Mouse (Mus musculus): ENCODE measurements at regions not wholly inside any gene's neighbourhood (a gene's known extent, or its start where the extent isn't known, plus 50 kb on each side); places are given as distances from the start of the nearest gene placed in this dataset.

DNA sequence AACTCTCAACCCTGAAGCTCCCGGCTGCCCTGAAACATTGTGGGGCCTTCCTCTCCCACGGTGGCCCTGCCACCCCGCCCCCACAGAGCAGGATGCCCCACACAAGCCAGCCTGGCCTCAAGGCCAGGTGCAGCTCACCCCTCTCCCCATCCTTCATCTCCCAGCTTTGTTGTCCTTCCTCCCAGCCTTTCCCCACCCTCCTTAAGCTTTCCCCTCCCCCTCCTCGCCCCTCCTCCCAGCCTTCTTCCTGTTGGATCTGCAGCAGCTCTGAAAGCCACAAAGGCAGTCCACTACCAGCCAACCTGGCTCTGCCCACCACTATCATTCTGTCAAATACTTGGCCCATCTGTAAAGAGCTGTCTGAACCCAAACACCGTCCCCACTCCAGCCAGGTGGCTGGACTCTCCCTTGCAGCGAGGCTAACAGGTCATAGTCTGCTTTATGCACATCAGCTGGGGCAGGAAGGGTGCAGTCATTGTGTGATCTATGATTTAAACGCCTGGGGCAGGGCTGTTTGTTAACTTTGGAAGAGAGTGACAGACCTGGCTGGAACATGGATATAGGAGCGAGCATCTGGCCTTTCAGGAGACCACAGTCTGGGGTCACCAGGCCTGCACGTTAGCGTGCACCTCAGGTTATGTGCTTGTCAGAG, 119.9 kb upstream of the Atp6ap2 start:
- DNase-seq (ENCODE audit: low spot score) = peak; percentile 35

DNA sequence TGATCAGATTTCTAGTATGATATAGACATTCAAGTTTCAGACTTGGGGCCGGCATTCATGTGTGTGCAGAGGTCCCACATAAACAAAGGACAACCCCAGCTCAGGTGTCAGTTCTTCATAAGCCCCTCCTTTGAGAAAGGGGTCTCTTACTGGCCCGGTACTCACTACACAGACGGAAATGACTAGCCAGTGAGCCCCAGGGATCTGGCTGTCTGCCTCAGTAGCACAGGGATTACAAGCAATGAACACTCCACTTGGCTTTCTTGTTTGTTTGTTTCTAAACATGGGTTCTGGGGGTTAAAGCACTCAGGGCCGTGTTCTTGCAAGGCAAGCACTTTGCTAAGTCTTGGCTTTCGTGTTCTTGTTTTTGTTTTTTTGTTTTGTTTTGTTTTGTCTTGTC, 115.3 kb upstream of the Atp6ap2 start:
- DNase-seq (ENCODE audit: low spot score) = no peak

DNA sequence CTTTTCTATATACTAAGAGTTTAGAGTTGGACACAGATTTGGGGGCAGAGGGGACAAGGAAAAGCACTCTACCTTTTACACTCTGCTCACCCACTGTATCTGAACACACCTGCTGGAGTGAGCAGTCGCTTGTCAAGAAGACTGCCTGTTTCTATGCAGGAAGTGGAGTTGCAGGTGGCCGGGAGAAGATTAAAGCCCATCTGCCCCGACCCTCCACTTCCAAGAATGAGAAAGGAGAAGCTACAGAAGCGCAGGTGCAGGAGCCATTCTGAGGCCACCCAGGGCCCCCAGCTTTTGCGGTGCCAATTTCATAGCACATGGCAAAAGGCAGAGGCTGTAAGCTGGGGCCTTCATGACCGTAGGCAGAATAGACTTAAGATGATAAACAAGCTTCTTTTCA, 108.4 kb upstream of the Atp6ap2 start:
- no peak for DNase-seq (ENCODE audit: low spot score)

DNA sequence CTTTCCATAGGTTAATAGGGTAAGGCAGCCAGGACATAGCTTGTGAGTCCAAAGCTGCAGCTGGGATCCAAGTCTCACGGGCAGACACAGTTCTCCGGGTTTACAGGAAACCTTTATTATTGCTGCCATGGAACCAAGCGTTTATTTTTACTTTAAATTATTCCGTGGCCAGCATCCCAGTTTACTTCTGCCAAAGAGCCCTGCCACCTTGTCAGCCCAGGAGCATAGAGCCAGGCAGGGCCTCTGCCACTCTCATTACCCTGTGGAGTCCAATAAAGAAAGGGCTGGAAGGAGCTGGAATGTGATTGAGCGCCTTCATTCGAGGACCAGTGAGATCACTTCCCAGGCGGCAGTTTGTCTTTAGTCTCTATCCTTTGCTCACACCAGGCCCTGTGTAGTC, 96.6 kb upstream of the Atp6ap2 start:
- no peak for DNase-seq (ENCODE audit: low spot score)

DNA sequence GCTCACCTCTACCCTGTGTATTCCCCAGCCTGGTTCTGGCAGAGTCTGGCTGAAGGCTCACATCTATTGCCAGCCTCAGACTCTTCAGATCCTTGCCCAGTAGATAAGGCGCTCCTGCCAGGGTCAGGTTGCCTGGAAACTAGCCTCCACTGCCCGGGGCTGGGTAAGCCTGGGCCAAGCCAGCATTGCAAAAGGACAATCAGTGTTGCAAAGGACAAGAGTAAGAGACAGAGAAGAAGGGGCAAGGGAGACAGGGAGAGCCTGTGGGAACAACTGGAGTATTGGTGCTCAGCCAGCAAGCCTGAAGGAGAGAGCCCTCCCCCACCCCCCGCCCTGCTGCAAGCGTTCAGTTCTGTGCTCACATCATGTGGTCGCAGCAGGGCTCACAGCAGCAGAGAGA, 94.4 kb upstream of the Atp6ap2 start:
- no peak for DNase-seq (ENCODE audit: low spot score)

DNA sequence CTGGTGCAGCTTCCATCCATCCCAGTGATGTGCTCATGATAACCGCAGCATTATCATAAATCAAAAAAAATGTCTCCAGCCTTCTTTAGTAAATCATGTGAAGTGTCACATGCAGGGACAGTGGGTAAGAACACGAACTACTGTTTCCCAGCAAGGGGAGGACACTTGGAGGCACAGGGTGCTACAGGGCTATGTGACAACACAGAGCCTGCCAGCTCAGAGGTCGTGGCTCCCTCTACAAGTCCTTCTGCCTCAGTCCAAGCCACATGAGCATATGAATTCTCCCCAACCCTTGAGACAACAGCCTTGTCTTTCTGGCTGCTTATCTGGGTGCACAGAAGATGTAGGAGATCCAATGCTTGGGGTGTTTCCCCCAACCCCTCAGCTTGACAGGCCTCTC, 93.7 kb upstream of the Atp6ap2 start:
- DNase-seq (ENCODE audit: low spot score) = no peak

DNA sequence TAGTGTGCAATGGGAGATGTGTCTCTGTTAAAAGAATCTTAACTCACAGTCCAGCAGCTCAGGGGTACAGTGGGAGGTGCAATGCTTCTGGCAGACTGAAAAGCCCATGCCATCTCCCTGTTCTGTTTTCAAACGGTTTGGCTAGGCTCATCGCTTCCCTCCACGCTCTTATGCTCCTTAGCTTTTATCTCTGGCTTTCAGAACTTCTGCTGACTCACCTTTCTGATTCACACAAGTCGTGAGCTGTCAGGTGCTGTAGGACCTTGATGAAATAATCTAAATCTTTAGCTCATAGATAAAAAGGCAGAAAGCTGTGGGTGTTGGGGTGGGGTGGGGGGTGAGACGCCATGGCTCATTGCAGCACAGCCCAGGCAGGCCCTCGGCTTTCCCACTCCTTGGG, 93.1 kb upstream of the Atp6ap2 start:
- DNase-seq (ENCODE audit: low spot score) = no peak

DNA sequence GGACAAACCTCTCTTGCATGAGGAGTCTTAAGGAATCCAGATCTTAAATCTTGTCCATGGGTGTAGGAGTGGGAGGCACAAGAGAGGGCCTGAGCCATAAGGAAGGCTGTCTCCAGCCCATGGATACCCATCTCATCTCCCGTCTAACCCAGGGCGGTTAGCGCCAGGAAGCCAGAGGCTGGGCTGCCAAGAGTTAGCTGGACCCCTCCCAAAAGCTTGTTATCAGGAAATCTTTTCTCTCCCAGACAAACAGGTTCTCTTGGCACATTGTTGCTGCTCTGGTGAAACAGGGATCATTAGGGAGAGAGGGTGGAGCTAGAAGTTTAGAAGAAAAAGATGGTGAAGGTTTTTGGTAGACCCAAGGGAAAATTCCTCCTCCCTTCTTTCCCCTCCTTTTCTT, 87.0 kb upstream of the Atp6ap2 start:
- no peak for DNase-seq (ENCODE audit: low spot score)

DNA sequence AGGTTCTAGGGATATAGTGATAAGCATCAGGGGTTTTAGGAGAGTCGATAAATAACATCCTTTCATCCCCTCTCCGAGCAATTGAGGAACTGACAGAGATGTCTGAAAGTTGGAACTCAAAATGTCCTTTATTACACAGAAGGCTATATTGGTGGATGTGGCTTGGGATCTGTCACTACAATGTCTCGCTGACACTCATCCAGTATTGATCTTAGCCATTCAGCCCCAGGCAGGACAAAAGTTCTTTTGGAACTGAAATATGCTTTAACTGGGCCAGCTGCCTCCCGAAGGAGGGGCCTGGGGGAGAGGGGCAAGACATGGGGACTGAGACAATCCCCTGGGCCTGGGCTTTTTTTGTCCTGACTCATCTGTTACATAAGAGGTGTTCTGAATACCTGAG, 85.2 kb upstream of the Atp6ap2 start:
- no peak for DNase-seq (ENCODE audit: low spot score)

DNA sequence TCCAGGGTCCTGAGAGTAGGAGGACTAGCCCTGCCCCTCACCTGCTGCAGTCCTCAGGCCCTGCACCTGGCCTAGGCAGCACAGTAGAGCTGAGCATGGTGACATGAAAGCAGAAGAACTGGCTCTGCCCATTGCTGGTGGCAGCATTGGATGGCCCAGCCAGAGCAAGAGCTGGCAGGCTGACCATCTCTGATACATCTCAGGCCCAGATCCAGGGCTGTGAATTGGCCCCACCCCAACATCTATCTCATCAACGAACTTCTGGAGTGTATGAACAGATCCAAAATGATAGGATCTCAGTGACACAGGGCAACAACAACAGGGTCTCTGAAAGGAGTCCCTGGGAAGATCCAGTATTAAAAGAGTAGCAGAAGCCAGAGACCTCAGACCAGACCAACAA, 84.0 kb upstream of the Atp6ap2 start:
- DNase-seq (ENCODE audit: low spot score) = no peak

DNA sequence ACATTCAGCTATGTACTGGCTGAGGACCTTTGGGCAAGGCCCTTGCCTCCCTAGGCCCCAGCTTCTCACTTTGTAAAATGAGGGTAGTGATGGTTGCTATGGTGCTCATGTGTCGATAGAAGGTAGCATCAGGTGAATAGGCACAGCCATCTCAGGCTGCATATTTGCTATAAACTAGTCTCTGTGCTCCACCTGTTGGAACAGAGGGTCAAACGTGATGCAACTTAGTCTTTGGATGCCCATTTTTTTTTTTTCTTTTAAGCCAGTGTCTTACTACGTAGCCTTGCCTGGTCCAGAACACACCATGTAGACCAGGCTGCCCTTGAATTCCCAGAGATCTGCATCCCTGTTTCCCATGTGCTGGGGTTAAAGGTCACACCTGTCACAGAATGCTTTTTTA, 76.5 kb upstream of the Atp6ap2 start:
- no peak for DNase-seq (ENCODE audit: low spot score)

DNA sequence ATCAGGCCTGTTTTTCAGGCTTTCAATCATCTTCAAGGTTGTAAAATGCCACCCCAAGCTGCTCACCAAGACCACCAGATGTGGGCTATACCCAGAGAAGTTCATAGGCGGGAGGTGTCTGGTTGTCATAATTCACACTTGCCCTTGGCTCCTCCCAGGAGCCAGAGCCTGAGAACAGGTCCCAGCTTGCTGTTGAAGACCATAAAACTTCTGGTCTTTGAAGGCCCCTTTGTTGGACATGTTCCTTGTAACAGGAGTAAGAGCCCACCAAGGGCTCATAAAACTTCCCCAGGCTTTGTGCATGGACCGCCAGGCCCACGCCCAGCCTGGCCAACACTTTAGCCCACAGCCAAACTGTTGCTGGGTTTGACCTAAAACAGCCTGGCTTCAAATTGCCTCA, 62.6 kb upstream of the Atp6ap2 start:
- no peak for DNase-seq (ENCODE audit: low spot score)

DNA sequence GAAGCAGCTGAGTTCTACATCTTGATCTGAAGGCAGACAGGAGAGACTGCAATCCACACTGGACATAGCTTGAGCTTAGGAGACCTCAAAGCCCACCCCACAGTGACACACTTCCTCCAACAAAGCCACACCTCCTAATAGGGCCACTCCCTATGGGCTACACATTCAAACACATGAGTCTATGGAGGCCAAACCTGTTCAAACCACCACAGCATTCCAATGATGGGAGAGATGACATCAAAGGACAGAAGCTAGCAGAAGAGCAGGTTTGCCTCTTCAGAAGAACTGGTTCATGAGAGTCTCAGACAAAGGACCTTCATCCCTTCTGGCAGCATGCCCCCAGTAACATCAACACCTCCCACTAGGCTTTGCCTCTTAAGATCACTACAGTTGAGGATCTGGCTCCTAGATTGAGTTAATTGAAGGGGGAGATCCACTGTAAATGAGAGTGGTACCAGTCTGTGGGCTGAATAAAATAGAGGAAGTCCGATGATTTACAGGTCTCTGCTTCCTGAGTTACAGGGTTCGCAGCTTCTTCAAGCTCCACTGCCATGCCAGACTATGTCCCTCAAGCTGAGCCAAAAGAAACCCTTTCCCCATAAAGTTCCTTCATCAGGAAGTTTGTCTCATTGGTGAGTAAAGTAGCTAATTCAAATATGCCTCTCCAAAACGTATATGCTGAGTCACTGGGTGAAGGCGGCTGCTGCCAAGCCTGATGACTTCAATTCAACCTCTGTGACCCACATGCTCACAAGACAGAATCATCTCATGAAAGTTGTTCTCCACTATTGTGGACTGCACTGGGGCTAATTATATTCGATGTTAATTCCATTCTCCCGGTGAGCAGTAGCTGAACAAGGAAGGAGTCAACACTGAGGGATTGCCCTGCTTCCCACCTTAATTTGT, 56.9 kb upstream of the Atp6ap2 start:
- DNase-seq (ENCODE audit: low spot score) = no peak
